Mouse (Mus musculus): ENCODE measurements around the gene Cytip. TPM values are rescaled to one million over a fixed set of nuclear protein-coding genes. Genes with fewer than 3 reads are reported as not detected.
A peak's percentile ranks its signal among the peaks of the same experiment; 100 is the strongest.
"Not testable (repeated sequence)": the region's sequence is repeated elsewhere in the genome, so short reads cannot be mapped to it uniquely, and the experiment has no call there.

Gene Cytip
- polyA plus RNA-seq, 1 experiment = 152 TPM

GRCm38 (mm10) chr2:58135061-58135463, 60.3 kb downstream of the Cytip start:
- WGBS = 23% methylated on average over 2 of the region's 2 CpGs
- peaks cover 31% of the 10 kb centered on the region for H3K36me3 ChIP-seq (ENCODE audit: control insufficient read depth, insufficient read depth, low read length)
- DNase-seq (ENCODE audit: low read depth in 1 of 2, low spot score in 2 of 2) = no peak
- H3K27ac ChIP-seq (ENCODE audit: insufficient read depth, low read length) = peak overlapping the region; percentile 66; the same call in 1 of the 2 replicates
- H3K27me3 ChIP-seq (ENCODE audit: control insufficient read depth, insufficient read depth, low read length) = no peaks in the 10 kb centered on the region
- no peak for TF ChIP-seq CTCF (IDR thresholded peaks at IDR 0.05; ENCODE audit: extremely low read depth, insufficient read depth, insufficient read length, insufficient replicate concordance)
- H3K4me3 ChIP-seq (ENCODE audit: extremely low read depth, insufficient read depth, insufficient read length) = no peak overlapping the region
- H3K4me1 ChIP-seq (ENCODE audit: control insufficient read depth, insufficient read depth, insufficient read length) = peaks cover 22% of the 10 kb centered on the region

GRCm38 (mm10) chr2:58132597-58132996, 62.7 kb downstream of the Cytip start:
- peaks cover 14% of the 10 kb centered on the region for H3K4me1 ChIP-seq (ENCODE audit: control insufficient read depth, insufficient read depth, insufficient read length)
- WGBS = 50% methylated on average over 2 of the region's 2 CpGs
- H3K27me3 ChIP-seq (ENCODE audit: control insufficient read depth, insufficient read depth, low read length) = no peaks in the 10 kb centered on the region
- DNase-seq (ENCODE audit: low read depth in 1 of 2, low spot score in 2 of 2) = no peak
- no peak overlapping the region for H3K27ac ChIP-seq (ENCODE audit: insufficient read depth, low read length)
- H3K4me3 ChIP-seq (ENCODE audit: extremely low read depth, insufficient read depth, insufficient read length) = no peak overlapping the region
- peaks cover 23% of the 10 kb centered on the region for H3K36me3 ChIP-seq (ENCODE audit: control insufficient read depth, insufficient read depth, low read length)
- TF ChIP-seq POLR2A (IDR thresholded peaks at IDR 0.05; ENCODE audit: low read depth, low read length) (no peak), CTCF (IDR thresholded peaks at IDR 0.05; ENCODE audit: extremely low read depth, insufficient read depth, insufficient read length, insufficient replicate concordance) (no peak)

- 22% methylated on average over 5 of the region's 5 CpGs for WGBS
- no peak for TF ChIP-seq CTCF (IDR thresholded peaks at IDR 0.05; ENCODE audit: extremely low read depth, insufficient read depth, insufficient read length, insufficient replicate concordance)
- no peak for TF ChIP-seq POLR2A (IDR thresholded peaks at IDR 0.05; ENCODE audit: low read depth, low read length)
- H3K36me3 ChIP-seq (ENCODE audit: control insufficient read depth, insufficient read depth, low read length) = peaks cover 14% of the 10 kb centered on the region
- H3K27ac ChIP-seq (ENCODE audit: insufficient read depth, low read length) = peak overlapping the region; percentile 4; the same call in 1 of the 2 replicates
- no peak overlapping the region for H3K4me3 ChIP-seq (ENCODE audit: extremely low read depth, insufficient read depth, insufficient read length)
- no peaks in the 10 kb centered on the region for H3K27me3 ChIP-seq (ENCODE audit: control insufficient read depth, insufficient read depth, low read length)
- no peak for DNase-seq (ENCODE audit: low read depth in 1 of 2, low spot score in 2 of 2)
- H3K4me1 ChIP-seq (ENCODE audit: control insufficient read depth, insufficient read depth, insufficient read length) = peaks cover 2% of the 10 kb centered on the region; the same call in 1 of the 2 replicates
Measured at GRCm38 (mm10) chr2:58129903-58130302, 65.4 kb downstream of the Cytip start.

- no peak overlapping the region for H3K4me3 ChIP-seq (ENCODE audit: extremely low read depth, insufficient read depth, insufficient read length)
- H3K36me3 ChIP-seq (ENCODE audit: control insufficient read depth, insufficient read depth, low read length) = no peaks in the 10 kb centered on the region
- 30% methylated on average over 4 of the region's 4 CpGs for WGBS
- no peak overlapping the region for H3K27ac ChIP-seq (ENCODE audit: insufficient read depth, low read length)
- no peak for TF ChIP-seq POLR2A (IDR thresholded peaks at IDR 0.05; ENCODE audit: low read depth, low read length)
- no peak for TF ChIP-seq CTCF (IDR thresholded peaks at IDR 0.05; ENCODE audit: extremely low read depth, insufficient read depth, insufficient read length, insufficient replicate concordance)
- no peak for DNase-seq (ENCODE audit: low read depth in 1 of 2, low spot score in 2 of 2)
- H3K4me1 ChIP-seq (ENCODE audit: control insufficient read depth, insufficient read depth, insufficient read length) = no peaks in the 10 kb centered on the region
- no peaks in the 10 kb centered on the region for H3K27me3 ChIP-seq (ENCODE audit: control insufficient read depth, insufficient read depth, low read length)
Measured at GRCm38 (mm10) chr2:58111105-58111504, 84.2 kb downstream of the Cytip start.

- not testable (repeated sequence) for H3K27me3 ChIP-seq (ENCODE audit: control insufficient read depth, insufficient read depth, low read length); H3K4me3 ChIP-seq (ENCODE audit: extremely low read depth, insufficient read depth, insufficient read length); DNase-seq (ENCODE audit: low read depth in 1 of 2, low spot score in 2 of 2); H3K36me3 ChIP-seq (ENCODE audit: control insufficient read depth, insufficient read depth, low read length); H3K27ac ChIP-seq (ENCODE audit: insufficient read depth, low read length); H3K4me1 ChIP-seq (ENCODE audit: control insufficient read depth, insufficient read depth, insufficient read length)
- 93% methylated on average over 16 of the region's 16 CpGs for WGBS
Measured at GRCm38 (mm10) chr2:58107887-58108286, 87.4 kb downstream of the Cytip start.

GRCm38 (mm10) chr2:58107046-58107445, 88.3 kb downstream of the Cytip start:
- H3K27ac ChIP-seq (ENCODE audit: insufficient read depth, low read length) = no peak overlapping the region
- 42% methylated on average over 6 of the region's 6 CpGs for WGBS
- DNase-seq (ENCODE audit: low read depth in 1 of 2, low spot score in 2 of 2) = no peak
- H3K36me3 ChIP-seq (ENCODE audit: control insufficient read depth, insufficient read depth, low read length) = no peaks in the 10 kb centered on the region
- TF ChIP-seq CTCF (IDR thresholded peaks at IDR 0.05; ENCODE audit: extremely low read depth, insufficient read depth, insufficient read length, insufficient replicate concordance) (no peak), POLR2A (IDR thresholded peaks at IDR 0.05; ENCODE audit: low read depth, low read length) (no peak)
- no peaks in the 10 kb centered on the region for H3K4me1 ChIP-seq (ENCODE audit: control insufficient read depth, insufficient read depth, insufficient read length)
- H3K4me3 ChIP-seq (ENCODE audit: extremely low read depth, insufficient read depth, insufficient read length) = no peak overlapping the region
- H3K27me3 ChIP-seq (ENCODE audit: control insufficient read depth, insufficient read depth, low read length) = no peaks in the 10 kb centered on the region

GRCm38 (mm10) chr2:58094818-58095217, 100.5 kb downstream of the Cytip start:
- H3K36me3 ChIP-seq (ENCODE audit: control insufficient read depth, insufficient read depth, low read length) = no peaks in the 10 kb centered on the region
- no peak overlapping the region for H3K27ac ChIP-seq (ENCODE audit: insufficient read depth, low read length)
- TF ChIP-seq POLR2A (IDR thresholded peaks at IDR 0.05; ENCODE audit: low read depth, low read length) (no peak), CTCF (IDR thresholded peaks at IDR 0.05; ENCODE audit: extremely low read depth, insufficient read depth, insufficient read length, insufficient replicate concordance) (no peak)
- DNase-seq (ENCODE audit: low read depth in 1 of 2, low spot score in 2 of 2) = no peak
- H3K4me3 ChIP-seq (ENCODE audit: extremely low read depth, insufficient read depth, insufficient read length) = no peak overlapping the region
- H3K4me1 ChIP-seq (ENCODE audit: control insufficient read depth, insufficient read depth, insufficient read length) = no peaks in the 10 kb centered on the region
- 90% methylated on average over 1 of the region's 1 CpGs for WGBS
- H3K27me3 ChIP-seq (ENCODE audit: control insufficient read depth, insufficient read depth, low read length) = no peaks in the 10 kb centered on the region
